Mouse (Mus musculus) embryo, embryonic 11 days (tissue): ENCODE data around the gene Mpzl2.

Source experiments
- DNase-seq: peaks from one replicate; pipeline ENCODE4 v3.0.0-alpha.2; 2015

The Mpzl2 gene

DNA sequence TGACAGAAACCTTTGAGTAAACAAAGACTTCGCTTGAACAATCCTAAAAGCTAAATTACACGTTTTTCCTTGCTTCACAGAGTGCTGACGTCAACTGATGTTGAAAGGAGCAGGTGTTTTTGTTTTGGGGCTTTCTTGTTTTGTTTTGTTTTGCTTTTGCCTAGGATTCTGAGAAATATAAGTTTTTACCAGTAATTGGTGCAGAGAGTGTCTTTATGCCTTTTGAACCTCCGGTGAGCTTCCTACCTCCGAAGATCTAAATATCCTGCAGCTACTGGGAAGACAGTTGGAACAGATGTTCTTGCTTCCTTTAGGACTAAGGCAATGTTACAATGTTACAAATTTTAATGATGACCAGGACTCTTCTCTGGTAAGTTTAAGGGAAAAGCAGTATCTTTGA lies at the start of gene Mpzl2:
Gene Mpzl2 (plus strand): TSS at position 301 of the 400 bp plus-strand sequence.
- no peak for DNase-seq

- DNase-seq = no peak
These were observed 47.8 kb upstream of the Mpzl2 start for GRCm38 (mm10) chr9:44991821-44992220.

DNA sequence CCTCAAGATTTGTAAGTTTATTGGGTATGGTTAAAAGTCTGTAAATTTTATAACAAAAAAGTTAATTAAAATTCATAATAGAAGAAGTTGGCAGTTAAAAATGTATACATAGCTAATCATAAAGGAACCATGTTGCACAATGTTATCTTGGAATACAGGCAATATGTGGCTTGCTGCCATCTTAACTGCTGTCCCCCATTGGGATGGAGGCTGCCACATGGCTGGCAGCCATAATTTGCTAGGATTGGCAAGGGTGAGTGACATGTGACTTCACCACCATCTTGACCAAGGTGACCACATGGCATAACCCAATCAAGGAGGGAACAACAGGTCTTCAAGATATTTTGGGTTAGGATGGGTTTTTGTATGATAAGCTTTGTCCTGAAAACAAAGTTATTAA lies 47.3 kb upstream of the Mpzl2 start:
- no peak for DNase-seq

DNA sequence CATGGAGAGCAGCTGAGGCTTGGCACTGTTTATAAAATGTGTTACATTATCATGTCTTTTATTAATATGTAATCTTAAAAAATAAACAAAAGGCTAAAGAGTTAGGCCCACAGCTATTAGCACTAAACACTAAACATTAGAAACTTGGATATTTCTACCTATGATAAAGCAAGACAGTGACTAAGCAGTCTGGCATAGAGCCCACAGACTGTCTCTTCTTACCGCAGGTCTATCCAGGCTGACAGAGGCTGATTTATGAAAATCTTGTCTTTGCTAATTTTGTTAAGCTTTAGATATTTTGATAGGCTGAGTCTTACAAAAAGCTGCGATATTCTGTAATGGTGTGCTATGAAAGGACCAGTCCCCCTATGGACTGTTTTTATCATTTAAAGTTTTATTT lies 46.3 kb upstream of the Mpzl2 start:
- DNase-seq = no peak

DNA sequence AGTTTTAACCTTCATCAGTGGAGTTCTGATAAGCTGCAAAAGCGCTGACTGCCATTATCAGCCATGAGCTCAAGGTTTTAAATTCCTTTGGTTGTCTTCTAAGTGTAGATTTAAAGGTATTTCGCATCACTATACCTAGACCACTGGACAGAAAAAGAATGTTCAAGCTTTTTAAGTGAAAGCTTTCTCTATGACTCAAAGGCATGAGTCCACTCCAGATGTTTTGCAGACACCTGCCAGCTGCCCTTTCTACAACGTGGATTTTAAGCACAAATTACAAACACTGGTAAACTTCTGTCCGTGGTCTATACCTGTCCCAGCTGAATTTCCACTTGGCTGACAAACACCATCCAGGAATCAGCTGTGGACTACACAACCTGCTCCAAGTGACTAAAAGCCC lies 44.6 kb upstream of the Mpzl2 start:
- DNase-seq = no peak

DNA sequence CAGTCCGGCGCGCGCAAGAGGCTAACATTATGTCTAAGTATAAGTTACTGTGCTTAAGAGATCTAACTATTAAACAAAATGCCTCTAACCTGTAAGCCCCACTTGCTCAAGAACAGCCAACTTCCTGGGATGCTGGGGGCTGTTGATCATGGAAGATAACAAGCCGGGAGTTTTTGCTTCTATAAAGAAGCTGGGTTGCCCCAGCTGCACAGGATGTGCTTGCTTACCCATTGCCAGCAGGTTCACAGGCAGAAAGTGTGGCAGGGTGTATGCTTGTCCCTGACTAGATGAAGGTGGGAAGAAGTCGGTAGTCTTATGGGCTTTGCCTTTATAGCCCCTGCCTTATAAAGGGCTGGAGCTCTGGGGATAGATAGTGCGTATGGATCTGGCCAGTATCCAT lies 43.0 kb upstream of the Mpzl2 start:
- no peak for DNase-seq

GRCm38 (mm10) chr9:44998138-44998537 lies 41.5 kb upstream of the Mpzl2 start:
- no peak for DNase-seq

DNA sequence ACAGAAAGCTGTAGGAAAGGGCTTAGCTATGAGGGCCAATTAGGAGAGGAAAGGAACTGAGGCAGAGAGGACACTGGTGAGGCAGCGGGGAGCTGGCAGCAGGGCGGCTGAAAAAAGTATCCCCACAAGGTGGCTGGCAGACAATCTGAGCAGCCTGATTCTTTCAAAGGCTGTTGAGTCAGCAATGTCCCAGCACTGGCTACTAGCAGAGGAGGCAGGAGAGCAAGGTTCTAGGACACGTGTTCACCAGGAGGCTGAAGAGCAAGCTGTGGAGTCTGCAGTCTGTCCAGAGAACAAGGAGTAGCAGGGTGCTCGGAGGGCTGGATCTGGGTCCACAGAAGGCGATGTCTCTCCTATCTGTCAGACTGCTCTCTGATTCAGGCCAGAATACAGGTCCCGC lies 40.4 kb upstream of the Mpzl2 start:
- no peak for DNase-seq

DNA sequence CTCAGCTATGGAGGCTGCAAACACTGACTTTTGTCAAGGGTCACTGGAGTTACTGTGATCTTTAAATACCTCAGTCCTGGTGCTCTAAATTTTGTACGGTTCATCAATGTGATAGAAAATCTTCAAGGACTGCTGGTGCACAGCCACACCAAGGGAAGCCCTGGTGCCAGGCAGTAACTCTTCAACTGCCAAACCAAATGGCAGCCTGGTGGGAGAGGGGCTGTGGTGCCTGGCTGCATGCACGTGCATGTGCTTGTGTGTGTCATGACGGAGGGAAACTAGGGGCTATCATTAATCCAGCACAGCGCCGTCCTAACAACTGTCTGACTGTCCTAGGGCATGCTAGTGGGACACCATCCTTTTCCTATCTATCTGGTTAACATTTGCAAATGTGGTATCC lies 39.8 kb upstream of the Mpzl2 start:
- no peak for DNase-seq

- DNase-seq = no peak
These were observed 39.4 kb upstream of the Mpzl2 start for GRCm38 (mm10) chr9:45000249-45000648.

GRCm38 (mm10) chr9:45007404-45007803 lies 32.2 kb upstream of the Mpzl2 start:
- no peak for DNase-seq

GRCm38 (mm10) chr9:45008342-45008741 lies 31.3 kb upstream of the Mpzl2 start:
- no peak for DNase-seq

- no peak for DNase-seq
These were observed 30.2 kb upstream of the Mpzl2 start, which contains the start of gene Cd3e for GRCm38 (mm10) chr9:45009180-45010078. TSS of gene Cd3e (minus strand) at chr9:45009627.

DNA sequence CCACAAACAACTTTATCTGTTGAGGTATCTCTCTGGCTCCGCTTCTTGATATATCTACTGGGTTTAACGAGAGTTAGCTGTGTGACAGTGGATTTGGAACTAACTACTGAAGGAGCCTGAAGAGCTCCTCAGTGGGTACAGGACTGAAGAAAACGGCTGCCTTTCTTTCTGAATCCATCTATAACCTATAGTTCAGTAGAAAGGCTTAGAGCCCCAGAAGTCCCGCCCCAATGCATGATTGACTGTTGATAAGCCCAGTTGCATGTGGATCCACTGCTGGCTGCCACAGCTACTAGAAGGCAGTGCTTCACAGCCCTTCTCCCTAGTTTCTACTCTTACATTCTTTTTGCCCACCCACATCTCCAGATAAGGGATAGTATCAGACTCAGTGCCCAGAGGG lies 29.1 kb upstream of the Mpzl2 start:
- DNase-seq = no peak

- DNase-seq = no peak
These were observed 28.3 kb upstream of the Mpzl2 start for GRCm38 (mm10) chr9:45011291-45011690.

DNA sequence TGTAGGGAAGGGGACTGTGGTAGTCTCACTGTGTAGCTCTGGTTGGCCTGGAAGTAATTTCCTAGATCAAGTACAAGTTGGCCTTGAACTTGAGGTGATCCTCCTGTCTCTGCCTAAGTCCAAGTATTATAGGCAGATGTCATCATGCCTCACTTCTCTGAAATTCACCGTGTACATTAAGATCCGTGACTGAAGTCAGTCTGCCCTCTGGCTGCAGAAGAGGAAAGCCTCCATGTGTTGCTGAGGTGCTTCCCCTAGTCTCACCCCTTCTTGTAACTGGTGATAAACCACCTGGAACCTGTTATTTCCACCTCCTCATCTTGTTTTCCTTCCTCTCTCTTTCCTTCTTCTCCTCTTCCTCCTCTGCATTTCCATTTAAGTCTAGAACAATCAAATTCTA lies 24.7 kb upstream of the Mpzl2 start:
- DNase-seq = no peak

DNA sequence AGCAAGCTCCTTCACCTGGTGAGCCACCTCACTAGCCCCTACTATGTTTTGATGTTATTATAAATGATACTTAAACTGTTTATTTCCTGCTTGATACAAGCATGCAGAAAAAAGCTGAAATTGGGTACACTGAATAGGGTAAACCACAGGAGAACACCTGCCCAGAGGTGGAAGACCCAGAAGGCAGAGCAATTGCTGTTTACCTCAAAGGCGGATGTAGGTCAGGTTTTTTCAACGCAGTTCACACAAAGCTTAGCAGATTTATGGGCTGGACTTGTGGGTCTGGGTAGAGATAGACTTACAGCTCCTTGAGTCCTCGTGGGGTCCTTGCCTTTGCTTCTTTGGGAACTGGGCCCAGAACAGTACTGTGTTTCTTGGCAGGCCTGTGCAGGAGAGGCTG lies 23.8 kb upstream of the Mpzl2 start:
- DNase-seq = no peak

- no peak for DNase-seq
These were observed 21.6 kb upstream of the Mpzl2 start for GRCm38 (mm10) chr9:45018031-45018430.

DNA sequence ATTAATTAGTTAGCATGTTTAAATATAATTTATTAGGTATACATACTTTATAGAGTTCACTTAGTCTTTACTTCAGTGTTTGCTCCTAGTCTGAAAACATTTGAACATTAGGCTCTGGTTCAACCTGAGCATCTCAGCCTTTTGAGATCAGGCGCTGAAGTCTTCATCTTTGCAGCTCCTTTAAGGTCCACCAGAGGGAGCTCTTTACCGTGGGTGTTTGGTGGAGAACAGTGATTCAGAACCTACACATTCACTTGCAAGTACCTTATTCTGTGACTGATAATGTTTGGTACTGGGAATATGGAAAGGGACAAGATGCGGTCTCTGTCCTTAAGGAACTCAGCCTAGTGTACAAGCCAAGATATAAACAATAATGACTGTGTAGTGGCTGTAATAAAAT lies 16.8 kb upstream of the Mpzl2 start:
- peak; percentile 76 for DNase-seq

DNA sequence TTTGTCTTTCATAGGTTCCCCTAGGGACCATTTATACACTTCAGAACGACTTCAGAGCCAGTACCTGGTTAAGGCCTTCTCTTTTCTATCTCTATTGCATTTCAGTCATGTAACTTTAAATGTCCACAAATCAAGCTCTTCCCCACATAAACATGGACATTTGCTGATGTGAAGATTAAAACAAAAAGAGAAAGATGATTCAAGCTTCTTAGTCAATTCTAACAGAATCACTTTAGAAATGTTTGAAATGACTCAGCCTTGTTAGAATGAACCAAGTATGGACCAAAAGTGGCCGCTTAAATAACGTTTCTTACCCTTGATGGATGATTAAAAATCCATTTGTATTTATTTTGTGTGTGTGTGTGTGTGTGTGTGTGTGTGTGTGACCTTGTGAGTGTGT lies 16.0 kb upstream of the Mpzl2 start:
- no peak for DNase-seq

DNA sequence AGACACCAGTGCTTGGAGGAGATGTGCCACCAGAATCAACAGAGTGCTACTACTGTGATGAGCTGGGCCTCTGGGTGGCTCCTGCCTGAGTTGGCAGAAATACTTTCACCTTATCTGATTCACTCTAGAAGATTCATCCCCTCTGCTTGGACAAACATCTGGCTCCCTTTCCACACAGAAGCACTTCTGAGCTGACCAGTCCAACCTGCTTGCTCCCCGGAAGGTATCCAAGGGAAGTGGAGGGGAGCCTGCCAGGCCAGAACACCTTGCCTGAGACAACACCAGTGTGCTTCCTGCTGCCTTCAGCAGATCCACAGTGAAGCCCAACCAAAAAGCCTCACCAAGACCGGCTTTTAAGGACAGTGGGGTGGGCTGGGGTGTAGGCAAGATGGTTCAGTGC lies 15.4 kb upstream of the Mpzl2 start:
- no peak for DNase-seq

- DNase-seq = no peak
These were observed 12.2 kb upstream of the Mpzl2 start for GRCm38 (mm10) chr9:45027376-45027775.

DNA sequence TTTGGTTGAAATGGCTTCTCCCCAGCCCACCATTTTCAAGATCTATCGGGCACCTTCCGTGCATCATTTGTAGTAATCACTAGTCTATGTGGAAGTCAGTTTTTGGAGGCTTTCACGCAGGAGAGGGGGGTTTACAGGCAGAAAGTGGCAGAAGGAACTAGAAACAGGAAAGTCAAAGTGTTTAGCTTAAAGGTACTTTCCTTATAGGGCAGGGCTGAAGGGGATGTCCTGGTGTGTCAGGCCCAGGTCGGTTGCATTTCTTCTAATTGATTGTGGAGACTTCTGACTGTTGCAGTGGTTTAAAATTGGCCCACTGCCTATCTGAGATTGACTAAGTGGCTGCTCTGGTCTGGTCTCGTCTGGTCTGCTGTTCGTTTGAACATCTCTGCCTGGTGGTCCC lies 9.3 kb upstream of the Mpzl2 start:
- DNase-seq = no peak

DNA sequence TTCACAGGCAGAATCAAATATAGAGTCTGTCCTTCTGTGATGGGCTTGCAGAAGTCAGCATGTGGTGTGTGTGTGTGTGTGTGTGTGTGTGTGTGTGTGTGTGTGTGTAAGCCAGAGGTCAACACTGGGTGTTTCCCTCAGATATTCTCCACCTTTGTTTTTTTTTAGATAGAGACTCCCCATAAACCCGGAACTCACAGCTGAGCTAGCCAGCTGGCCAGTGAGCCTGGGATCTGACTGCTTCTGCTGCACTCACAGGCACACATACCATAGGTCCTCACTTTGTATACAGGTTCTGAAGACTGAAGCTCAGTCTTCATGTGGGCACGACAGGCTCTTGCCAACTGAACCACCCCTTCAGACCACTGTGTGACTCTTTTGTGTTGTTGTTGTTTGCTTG lies 7.3 kb upstream of the Mpzl2 start:
- DNase-seq = no peak

DNA sequence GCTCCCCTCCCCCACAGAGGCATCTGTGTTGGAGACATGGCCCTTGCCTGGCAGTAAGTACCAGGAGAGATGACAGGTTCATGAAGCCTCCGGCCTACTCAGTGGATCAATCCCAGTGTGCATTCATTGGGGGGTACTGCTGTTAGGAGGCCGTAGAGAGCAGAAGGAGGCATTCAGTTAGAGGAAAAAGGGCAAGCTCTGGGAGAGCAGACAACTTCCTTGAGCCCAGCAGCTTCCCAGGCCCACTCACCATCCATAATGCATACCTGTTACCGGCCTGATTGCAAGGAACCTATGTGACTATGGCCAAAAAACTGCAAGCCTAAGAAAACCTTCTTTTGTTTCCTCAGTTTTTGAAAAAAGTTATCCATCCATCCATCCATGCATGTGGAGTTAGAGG lies 5.1 kb upstream of the Mpzl2 start:
- DNase-seq = no peak
